Mouse (Mus musculus) lung, embryonic 14.5 days (tissue): ENCODE results near the gene Nop9. TPM values are rescaled to one million over a fixed set of nuclear protein-coding genes. Genes with fewer than 3 reads are reported as not detected.

Source experiments
- ATAC-seq: fragments of 200-750 bp; cut with Nextera tagmentation; 2 replicates; pipeline ENCODE4 v1.8.0; 2017; ENCODE audit warnings: mild to moderate bottlenecking, moderate TSS enrichment, moderate library complexity; ENCODE audit not compliant: insufficient read depth
- DNase-seq: peaks from one replicate; pipeline ENCODE4 v3.0.0-alpha.2; 2015
- H3K27ac ChIP-seq: fragments of 300-500 bp; sonication (generic); 2 replicates; pipeline ENCODE4 v1.5.1; 2014; ENCODE audit warnings: low read depth, mild to moderate bottlenecking, moderate library complexity
- H3K27me3 ChIP-seq: fragments of 300-500 bp; sonication (generic); 2 replicates; pipeline ENCODE4 v1.6.1; 2014; ENCODE audit warnings: low read length, control low read depth; ENCODE audit not compliant: insufficient read depth
- H3K36me3 ChIP-seq: fragments of 300-500 bp; sonication (generic); 2 replicates; pipeline ENCODE4 v1.6.1; 2014; ENCODE audit warnings: control low read depth; ENCODE audit not compliant: insufficient read depth
- H3K4me1 ChIP-seq: fragments of 300-500 bp; sonication (generic); 2 replicates; pipeline ENCODE4 v1.6.1; 2014; ENCODE audit warnings: antibody characterized with exemption, control low read depth; ENCODE audit not compliant: insufficient read depth
- H3K4me2 ChIP-seq: fragments of 300-500 bp; sonication (generic); 2 replicates; pipeline ENCODE4 v1.6.1; 2014; ENCODE audit warnings: mild to moderate bottlenecking
- H3K4me3 ChIP-seq: fragments of 300-500 bp; sonication (generic); 2 replicates; pipeline ENCODE4 v1.5.1; 2014; ENCODE audit warnings: low read depth, low read length
- H3K9ac ChIP-seq: fragments of 300-500 bp; sonication (generic); 2 replicates; pipeline ENCODE4 v1.6.1; 2014
- H3K9me3 ChIP-seq: fragments of 300-500 bp; sonication (generic); 2 replicates; pipeline ENCODE4 v1.6.1; 2016; ENCODE audit warnings: low read depth, low read length, control low read depth
- CTCF ChIP-seq: IDR thresholded peaks from 2 replicates; pipeline ENCODE4 v1.5.1; 2016; ENCODE audit warnings: antibody characterized with exemption, low read depth
- WGBS: fragments of 180-500 bp; shearing (Covaris S2); extraction: QIAGEN DNeasy Blood & Tissue Kit; methylation state at CpG from one replicate; pipeline ENCODE4 v1.1.7; 2014; 5-methylcytosine and 5-hydroxymethylcytosine counted together
- polyA plus RNA-seq: library from polyadenylated mRNA; unstranded; fragments of >200 nt; fragmentation: Nextera tagmentation; extraction: Ambion mirVana; gene quantifications from 2 replicates; pipeline ENCODE4 v1.2.1, GENCODE M21; 2014

The Nop9 gene
- polyA plus RNA-seq, 1 experiment from 2014 or later = 50.6 TPM

GRCm38 (mm10) chr14:55788256-55789050, 43.0 kb downstream of the Nop9 start, which contains the start of gene Ripk3:
Ripk3 (minus strand) TSS chr14:55788865.
- peak within 1 kb of the TSS; percentile 44 for H3K4me3 ChIP-seq
- H3K27me3 ChIP-seq = peaks cover 18% of the 10 kb centered on the region; the same call in 1 of the 2 replicates
- peaks cover 8% of the 10 kb centered on the region; the same call in 1 of the 2 replicates for H3K4me1 ChIP-seq
- H3K9me3 ChIP-seq = no peaks in the 10 kb centered on the region
- no peaks in the 10 kb centered on the region for H3K36me3 ChIP-seq
- peak; percentile 79 for DNase-seq
- WGBS = 4% methylated on average over 40 of the region's 40 CpGs
- peak; percentile 33; the same call in 1 of the 2 replicates for ATAC-seq
- peak within 1 kb of the TSS; percentile 85 for H3K4me2 ChIP-seq
- no peak within 1 kb of the TSS for H3K27ac ChIP-seq
- peak within 1 kb of the TSS; percentile 46 for H3K9ac ChIP-seq
- peak; percentile 20; the same call in 1 of the 2 replicates for TF ChIP-seq CTCF

- 49% methylated on average over 2 of the region's 2 CpGs for WGBS
- DNase-seq = peak; percentile 27
- no peak for ATAC-seq
Measured at GRCm38 (mm10) chr14:55793461-55793860, 48.0 kb downstream of the Nop9 start.

GRCm38 (mm10) chr14:55793946-55794345, 48.5 kb downstream of the Nop9 start:
- no peak for TF ChIP-seq CTCF
- DNase-seq (peak; percentile 56), ATAC-seq (no peak)
- no peak overlapping the region for H3K4me3 ChIP-seq
- 56% methylated on average over 2 of the region's 2 CpGs for WGBS
- H3K27me3 ChIP-seq = no peaks in the 10 kb centered on the region
- no peaks in the 10 kb centered on the region for H3K9me3 ChIP-seq
- peaks cover 4% of the 10 kb centered on the region; the same call in 1 of the 2 replicates for H3K4me1 ChIP-seq
- no peak overlapping the region for H3K4me2 ChIP-seq
- H3K27ac ChIP-seq = no peak overlapping the region
- no peak overlapping the region for H3K9ac ChIP-seq
- no peaks in the 10 kb centered on the region for H3K36me3 ChIP-seq

More at GRCm38 (mm10) chr14:55793461-55793860, 48.0 kb downstream of the Nop9 start:
- Histone ChIP-seq H3K4me1 (peaks cover 8% of the 10 kb centered on the region; the same call in 1 of the 2 replicates), H3K9me3 (no peaks in the 10 kb centered on the region), H3K36me3 (no peaks in the 10 kb centered on the region), H3K4me3 (no peak overlapping the region), H3K9ac (no peak overlapping the region), H3K27ac (peak overlapping the region; percentile 30; the same call in 1 of the 2 replicates), H3K27me3 (peaks cover 3% of the 10 kb centered on the region; the same call in 1 of the 2 replicates), H3K4me2 (no peak overlapping the region)
- no peak for TF ChIP-seq CTCF

GRCm38 (mm10) chr14:55795380-55796163, 50.1 kb downstream of the Nop9 start:
- Histone ChIP-seq H3K27me3 (no peaks in the 10 kb centered on the region), H3K27ac (peak overlapping the region; percentile 9; the same call in 1 of the 2 replicates), H3K4me2 (no peak overlapping the region), H3K9me3 (no peaks in the 10 kb centered on the region), H3K4me3 (no peak overlapping the region), H3K36me3 (no peaks in the 10 kb centered on the region), H3K9ac (no peak overlapping the region), H3K4me1 (peaks cover 4% of the 10 kb centered on the region; the same call in 1 of the 2 replicates)
- WGBS = 67% methylated on average over 15 of the region's 15 CpGs
- DNase-seq (peak; percentile 35), ATAC-seq (no peak)
- TF ChIP-seq CTCF = no peak

Other genes starting within 250 kb of the Nop9 start
- 0.15 and 0.25 TPM in 2 replicates for gene Cpne6, start 235.2 kb upstream of the Nop9 start, polyA plus RNA-seq
- gene Nrl, start 220.7 kb upstream of the Nop9 start, polyA plus RNA-seq = not detected in 2 replicates
- gene Pck2, start 205.4 kb upstream of the Nop9 start, polyA plus RNA-seq = 52.1 and 55.4 TPM in 2 replicates
- 53.9 and 62.3 TPM in 2 replicates for gene Dcaf11, start 185.7 kb upstream of the Nop9 start, polyA plus RNA-seq
- gene A730061H03Rik, start 185.3 kb upstream of the Nop9 start, polyA plus RNA-seq = 1.2 and 1.6 TPM in 2 replicates
- gene Fitm1, start 170.1 kb upstream of the Nop9 start, polyA plus RNA-seq = 0.76 and 1.7 TPM in 2 replicates
- 139 and 142 TPM in 2 replicates for gene Psme1, start 167.6 kb upstream of the Nop9 start, polyA plus RNA-seq
- 2.1 and 2.4 TPM in 2 replicates for gene Emc9, start 160.4 kb upstream of the Nop9 start, polyA plus RNA-seq
- gene Psme2, start 154.6 kb upstream of the Nop9 start, polyA plus RNA-seq = 228 and 242 TPM in 2 replicates
- gene Rnf31, start 154.0 kb upstream of the Nop9 start, polyA plus RNA-seq = 14.4 and 16.9 TPM in 2 replicates
- 8.9 and 9.0 TPM in 2 replicates for gene Irf9, start 142.1 kb upstream of the Nop9 start, polyA plus RNA-seq
- gene Rec8, start 127.7 kb upstream of the Nop9 start, polyA plus RNA-seq = 8.5 and 14.2 TPM in 2 replicates
- 97.5 and 115 TPM in 2 replicates for gene Ipo4, start 109.7 kb upstream of the Nop9 start, polyA plus RNA-seq
- 2.1 TPM in 2 replicates for gene Gm49378, start 107.8 kb upstream of the Nop9 start, polyA plus RNA-seq
- 111 and 122 TPM in 2 replicates for gene Tm9sf1, start 101.9 kb upstream of the Nop9 start, polyA plus RNA-seq
- gene Tssk4, start 95.5 kb upstream of the Nop9 start, polyA plus RNA-seq = 0.89 and 1.1 TPM in 2 replicates
- 51.6 and 52.0 TPM in 2 replicates for gene Mdp1, start 85.2 kb upstream of the Nop9 start, polyA plus RNA-seq
- 58.4 and 59.4 TPM in 2 replicates for gene Gmpr2, start 73.8 kb upstream of the Nop9 start, polyA plus RNA-seq
- 556 and 577 TPM in 2 replicates for gene Nedd8, start 73.6 kb upstream of the Nop9 start, polyA plus RNA-seq
- 53.3 and 58.0 TPM in 2 replicates for gene Tinf2, start 63.9 kb upstream of the Nop9 start, polyA plus RNA-seq
- gene Tgm1, start 31.8 kb upstream of the Nop9 start, polyA plus RNA-seq = 0.89 and 1.3 TPM in 2 replicates
- 25.6 and 29.5 TPM in 2 replicates for gene Rabggta, start 23.4 kb upstream of the Nop9 start, polyA plus RNA-seq
- gene Dhrs1, start within 50 bp of the Nop9 start, polyA plus RNA-seq = 76.7 and 79.9 TPM in 2 replicates
- 0.36 and 0.38 TPM in 2 replicates for gene Cideb, start 12.8 kb downstream of the Nop9 start, polyA plus RNA-seq
- 0.19 and 0.70 TPM in 2 replicates for gene Ltb4r2, start 15.7 kb downstream of the Nop9 start, polyA plus RNA-seq
- gene Ltb4r1, start 20.3 kb downstream of the Nop9 start, polyA plus RNA-seq = 0.31 and 0.64 TPM in 2 replicates
- 11.6 and 14.1 TPM in 2 replicates for gene Adcy4, start 38.4 kb downstream of the Nop9 start, polyA plus RNA-seq
- gene Ripk3, start 43.2 kb downstream of the Nop9 start, polyA plus RNA-seq = 42.5 and 51.4 TPM in 2 replicates
- 58.8 and 66.1 TPM in 2 replicates for gene Nfatc4, start 77.5 kb downstream of the Nop9 start, polyA plus RNA-seq
- 18.7 and 19.4 TPM in 2 replicates for gene Nynrin, start 108.3 kb downstream of the Nop9 start, polyA plus RNA-seq
- gene Cbln3, start 138.7 kb downstream of the Nop9 start, polyA plus RNA-seq = 1.4 and 1.9 TPM in 2 replicates
- 11.0 and 13.7 TPM in 2 replicates for gene Khnyn, start 139.3 kb downstream of the Nop9 start, polyA plus RNA-seq
- 44.3 and 47.2 TPM in 2 replicates for gene Sdr39u1, start 154.6 kb downstream of the Nop9 start, polyA plus RNA-seq
- 3.7 and 4.4 TPM in 2 replicates for gene Cma1, start 199.0 kb downstream of the Nop9 start, polyA plus RNA-seq
- gene Cma2, start 205.3 kb downstream of the Nop9 start, polyA plus RNA-seq = not detected in 2 replicates